Mouse (Mus musculus) midbrain, postnatal 0 days (tissue): ENCODE measurements around the gene Prdm1. TPM values are rescaled to one million over a fixed set of nuclear protein-coding genes. Genes with fewer than 3 reads are reported as not detected.
A peak's percentile ranks its signal among the peaks of the same experiment; 100 is the strongest.

ENCODE experiments used
- ATAC-seq: fragments of 200-750 bp; cut with Nextera tagmentation; 2 replicates; pipeline ENCODE4 v1.8.0; 2017; ENCODE audit warnings: moderate number of reproducible peaks, mild to moderate bottlenecking, moderate TSS enrichment, moderate library complexity; ENCODE audit not compliant: low FRiP score
- DNase-seq: peaks from one replicate; pipeline ENCODE4 v3.0.0-alpha.2; 2015; ENCODE audit warnings: low spot score
- H3K27ac ChIP-seq: fragments of 300-500 bp; sonication (generic); 2 replicates; pipeline ENCODE4 v1.5.1; 2014; ENCODE audit warnings: low read depth, mild to moderate bottlenecking, low read length, mixed read lengths
- H3K27me3 ChIP-seq: fragments of 300-500 bp; sonication (generic); 2 replicates; pipeline ENCODE4 v1.6.1; 2014; ENCODE audit warnings: low read length, control low read depth, mixed read lengths; ENCODE audit not compliant: insufficient read depth
- H3K36me3 ChIP-seq: fragments of 300-500 bp; sonication (generic); 2 replicates; pipeline ENCODE4 v1.6.1; 2014; ENCODE audit warnings: low read length, control low read depth, mixed read lengths; ENCODE audit not compliant: insufficient read depth
- H3K4me1 ChIP-seq: fragments of 300-500 bp; sonication (generic); 2 replicates; pipeline ENCODE4 v1.6.1; 2014; ENCODE audit warnings: mild to moderate bottlenecking, control low read depth, antibody characterized with exemption, low read length, mixed read lengths; ENCODE audit not compliant: insufficient read depth
- H3K4me2 ChIP-seq: fragments of 300-500 bp; sonication (generic); 2 replicates; pipeline ENCODE4 v1.6.1; 2014; ENCODE audit warnings: low read depth, mild to moderate bottlenecking, low read length, mixed read lengths; ENCODE audit not compliant: poor library complexity, severe bottlenecking
- H3K4me3 ChIP-seq: fragments of 300-500 bp; sonication (generic); 2 replicates; pipeline ENCODE4 v1.5.1; 2014; ENCODE audit warnings: low read depth, mild to moderate bottlenecking, low read length, moderate library complexity
- H3K9ac ChIP-seq: fragments of 300-500 bp; sonication (generic); replicated peaks from 2 replicates; pipeline ENCODE4 v1.6.1; 2014; ENCODE audit warnings: mild to moderate bottlenecking, low read length, moderate library complexity, mixed read lengths; ENCODE audit not compliant: poor library complexity, severe bottlenecking
- H3K9me3 ChIP-seq: fragments of 300-500 bp; sonication (generic); 2 replicates; pipeline ENCODE4 v1.6.1; 2016; ENCODE audit warnings: low read length, control low read depth
- CTCF ChIP-seq: IDR thresholded peaks from 2 replicates; pipeline ENCODE4 v1.5.1; 2016; ENCODE audit warnings: antibody characterized with exemption, mild to moderate bottlenecking
- WGBS: fragments of 180-500 bp; shearing (Covaris S2); extraction: QIAGEN DNeasy Blood & Tissue Kit; methylation state at CpG from one replicate; pipeline ENCODE4 v1.1.7; 2014; 5-methylcytosine and 5-hydroxymethylcytosine counted together
- polyA plus RNA-seq: library from polyadenylated mRNA; unstranded; fragments of >200 nt; fragmentation: Nextera tagmentation; extraction: Ambion mirVana; gene quantifications from 2 replicates; pipeline ENCODE4 v1.2.1, GENCODE M21; 2015
- total RNA-seq: library from RNA; depleted of rRNA; stranded (reverse); fragments of >200 nt; gene quantifications from 2 replicates; pipeline ENCODE4 v1.2.3, GENCODE M21; 2014; rRNA removed

The Prdm1 gene
- total RNA-seq: 0.42 and 2.0 TPM in 2 replicates
- 0.09 and 0.12 TPM in 2 replicates for polyA plus RNA-seq

GRCm38 (mm10) chr10:44528291-44529082 is at the start of gene Prdm1:
Prdm1 (minus strand) TSS chr10:44528501.
- DNase-seq (no peak), ATAC-seq (peak; percentile 35; the same call in 1 of the 2 replicates)
- Histone ChIP-seq H3K4me1 (no peaks in the 10 kb centered on the region), H3K4me3 (peak within 1 kb of the TSS; percentile 46), H3K27ac (no peak within 1 kb of the TSS), H3K9ac (0 out of 2 replicates have a peak within 1 kb of the TSS, but pooled peaks have one; percentile 8), H3K9me3 (no peaks in the 10 kb centered on the region), H3K27me3 (peaks cover 38% of the 10 kb centered on the region), H3K4me2 (peak within 1 kb of the TSS; percentile 84), H3K36me3 (no peaks in the 10 kb centered on the region)
- 4% methylated on average over 25 of the region's 25 CpGs for WGBS
- no peak for TF ChIP-seq CTCF

- H3K36me3 ChIP-seq: no peaks in the 10 kb centered on the region
- H3K4me2 ChIP-seq: no peak overlapping the region
- no peak overlapping the region for H3K4me3 ChIP-seq
- no peaks in the 10 kb centered on the region for H3K9me3 ChIP-seq
- H3K4me1 ChIP-seq: no peaks in the 10 kb centered on the region
- DNase-seq (no peak), ATAC-seq (no peak)
- no peak for TF ChIP-seq CTCF
- no peak overlapping the region for H3K9ac ChIP-seq
- no peak overlapping the region for H3K27ac ChIP-seq
- 87% methylated on average over 3 of the region's 3 CpGs for WGBS
- no peaks in the 10 kb centered on the region for H3K27me3 ChIP-seq
Measured at GRCm38 (mm10) chr10:44565971-44566370, 37.7 kb upstream of the Prdm1 start.

GRCm38 (mm10) chr10:44565109-44565508 is 36.8 kb upstream of the Prdm1 start:
- Histone ChIP-seq H3K27me3 (no peaks in the 10 kb centered on the region), H3K4me2 (no peak overlapping the region), H3K4me1 (no peaks in the 10 kb centered on the region), H3K4me3 (no peak overlapping the region), H3K9ac (no peak overlapping the region), H3K9me3 (no peaks in the 10 kb centered on the region), H3K36me3 (no peaks in the 10 kb centered on the region), H3K27ac (no peak overlapping the region)
- DNase-seq (no peak), ATAC-seq (no peak)
- TF ChIP-seq CTCF: no peak
- WGBS: 84% methylated on average over 2 of the region's 2 CpGs

GRCm38 (mm10) chr10:44556845-44557244 is 28.5 kb upstream of the Prdm1 start:
- TF ChIP-seq CTCF: no peak
- peaks cover 4% of the 10 kb centered on the region; the same call in 1 of the 2 replicates for H3K9me3 ChIP-seq
- no peak overlapping the region for H3K27ac ChIP-seq
- H3K9ac ChIP-seq: no peak overlapping the region
- ATAC-seq (no peak), DNase-seq (no peak)
- H3K4me3 ChIP-seq: no peak overlapping the region
- no peaks in the 10 kb centered on the region for H3K27me3 ChIP-seq
- no peak overlapping the region for H3K4me2 ChIP-seq
- H3K4me1 ChIP-seq: no peaks in the 10 kb centered on the region
- WGBS: 93% methylated on average over 4 of the region's 4 CpGs
- no peaks in the 10 kb centered on the region for H3K36me3 ChIP-seq

GRCm38 (mm10) chr10:44555317-44555716 is 27.0 kb upstream of the Prdm1 start:
- ATAC-seq (no peak), DNase-seq (no peak)
- 77% methylated on average over 2 of the region's 2 CpGs for WGBS
- no peak for TF ChIP-seq CTCF
- Histone ChIP-seq H3K27me3 (no peaks in the 10 kb centered on the region), H3K4me2 (no peak overlapping the region), H3K27ac (no peak overlapping the region), H3K9me3 (peaks cover 4% of the 10 kb centered on the region; the same call in 1 of the 2 replicates), H3K9ac (no peak overlapping the region), H3K4me3 (no peak overlapping the region), H3K36me3 (no peaks in the 10 kb centered on the region), H3K4me1 (no peaks in the 10 kb centered on the region)

- ATAC-seq (no peak), DNase-seq (no peak)
- H3K9ac ChIP-seq: no peak overlapping the region
- H3K27ac ChIP-seq: no peak overlapping the region
- 75% methylated on average over 1 of the region's 1 CpGs for WGBS
- H3K4me3 ChIP-seq: no peak overlapping the region
- H3K4me1 ChIP-seq: no peaks in the 10 kb centered on the region
- no peaks in the 10 kb centered on the region for H3K36me3 ChIP-seq
- peaks cover 4% of the 10 kb centered on the region; the same call in 1 of the 2 replicates for H3K9me3 ChIP-seq
- no peak for TF ChIP-seq CTCF
- H3K27me3 ChIP-seq: no peaks in the 10 kb centered on the region
- H3K4me2 ChIP-seq: no peak overlapping the region
Measured at GRCm38 (mm10) chr10:44553648-44554047, 25.3 kb upstream of the Prdm1 start.
